Mouse (Mus musculus) intestine, embryonic 14.5 days (tissue): Measurements from ENCODE around the gene Dusp11. TPM values are rescaled to one million over a fixed set of nuclear protein-coding genes. Genes with fewer than 3 reads are reported as not detected.

ENCODE experiments used
- polyA plus RNA-seq: library from polyadenylated mRNA; unstranded; fragments of >200 nt; fragmentation: Nextera tagmentation; extraction: Ambion mirVana; gene quantifications from 2 replicates; pipeline ENCODE4 v1.2.1, GENCODE M21; 2014

Dusp11 gene
- polyA plus RNA-seq, 1 experiment from 2014 or later, result 42.5 TPM

Other genes with a start within 250 kb of the Dusp11 start
- gene Nat8f7, start 248.5 kb downstream of the Dusp11 start, polyA plus RNA-seq, result not detected in 2 replicates
- gene Nat8f3, start 195.9 kb downstream of the Dusp11 start, polyA plus RNA-seq, result 0.11 and 0.15 TPM in 2 replicates
- gene Nat8f6, start 140.7 kb downstream of the Dusp11 start, polyA plus RNA-seq, result not detected in 2 replicates
- gene Nat8f5, start 140.7 kb downstream of the Dusp11 start, polyA plus RNA-seq, result not detected in 2 replicates
- gene Nat8, start 129.6 kb downstream of the Dusp11 start, polyA plus RNA-seq, result 0.16 and 0.42 TPM in 2 replicates
- gene Nat8f2, start 92.5 kb downstream of the Dusp11 start, polyA plus RNA-seq, result 0.09 TPM in 1 of 2 replicates, not detected in the other
- 4.1 and 4.5 TPM in 2 replicates for gene Nat8f4, start 56.8 kb downstream of the Dusp11 start, polyA plus RNA-seq
- gene Tprkb, start 49.8 kb downstream of the Dusp11 start, polyA plus RNA-seq, result 27.8 and 30.3 TPM in 2 replicates
- 4.5 and 4.8 TPM in 2 replicates for gene Nat8f1, start 46.0 kb downstream of the Dusp11 start, polyA plus RNA-seq
- gene Figla, start 54.5 kb upstream of the Dusp11 start, polyA plus RNA-seq, result not detected in 2 replicates
- gene Add2, start 67.0 kb upstream of the Dusp11 start, polyA plus RNA-seq, result 7.4 and 7.7 TPM in 2 replicates
- 6.8 and 7.3 TPM in 2 replicates for gene Tgfa, start 233.6 kb upstream of the Dusp11 start, polyA plus RNA-seq